Mouse (Mus musculus) monocyte, adult 2 months (primary cell): ENCODE results near the gene Flnb.

Source experiments
- DNase-seq, 2 experiments: peaks; one replicate each; pipeline ENCODE4 v3.0.0; 2022; ENCODE audit warnings: low spot score in 2 of 2, low read depth in 1 of 2

The Flnb gene

GRCm38 (mm10) chr14:7826151-7826937 lies 8.6 kb downstream of the Flnb start:
- DNase-seq, result no peak

- no peak for DNase-seq
Observed at GRCm38 (mm10) chr14:7829181-7829580, 11.4 kb downstream of the Flnb start.

GRCm38 (mm10) chr14:7831770-7832439 lies 14.1 kb downstream of the Flnb start:
- DNase-seq, result no peak

GRCm38 (mm10) chr14:7832440-7832783 lies 14.7 kb downstream of the Flnb start:
- no peak for DNase-seq

GRCm38 (mm10) chr14:7833458-7833857 lies 15.7 kb downstream of the Flnb start:
- no peak for DNase-seq

GRCm38 (mm10) chr14:7838564-7839089 lies 20.9 kb downstream of the Flnb start:
- no peak for DNase-seq

- DNase-seq, result no peak
Observed at GRCm38 (mm10) chr14:7839950-7840514, 22.3 kb downstream of the Flnb start.

- no peak for DNase-seq
Observed at GRCm38 (mm10) chr14:7842631-7843332, 25.0 kb downstream of the Flnb start.

GRCm38 (mm10) chr14:7846696-7847095 lies 28.9 kb downstream of the Flnb start:
- DNase-seq, result no peak

- no peak for DNase-seq
Observed at GRCm38 (mm10) chr14:7847746-7848232, 30.0 kb downstream of the Flnb start.

- DNase-seq, result no peak
Observed at GRCm38 (mm10) chr14:7850913-7851312, 33.2 kb downstream of the Flnb start.

GRCm38 (mm10) chr14:7851543-7852065 lies 33.8 kb downstream of the Flnb start:
- peak in 1 of 2 experiments; percentile 6 for DNase-seq

GRCm38 (mm10) chr14:7853691-7854090 lies 35.9 kb downstream of the Flnb start:
- DNase-seq, result no peak

GRCm38 (mm10) chr14:7854366-7854765 lies 36.6 kb downstream of the Flnb start:
- no peak for DNase-seq

GRCm38 (mm10) chr14:7855101-7855500 lies 37.3 kb downstream of the Flnb start:
- no peak for DNase-seq

- no peak for DNase-seq
Observed at GRCm38 (mm10) chr14:7855501-7855900, 37.7 kb downstream of the Flnb start.

GRCm38 (mm10) chr14:7856348-7856747 lies 38.6 kb downstream of the Flnb start:
- no peak for DNase-seq

- no peak for DNase-seq
Observed at GRCm38 (mm10) chr14:7857835-7858234, 40.1 kb downstream of the Flnb start.

- no peak for DNase-seq
Observed at GRCm38 (mm10) chr14:7858430-7858829, 40.7 kb downstream of the Flnb start.

- DNase-seq, result no peak
Observed at GRCm38 (mm10) chr14:7860525-7861154, 42.9 kb downstream of the Flnb start.

- DNase-seq, result no peak
Observed at GRCm38 (mm10) chr14:7861275-7861674, 43.5 kb downstream of the Flnb start.
